Mouse (Mus musculus) myocyte (in vitro differentiated cells): ENCODE measurements around the gene Brd7. TPM values are rescaled to one million over a fixed set of nuclear protein-coding genes. Genes with fewer than 3 reads are reported as not detected.

Source experiments
- H3K27me3 ChIP-seq: one replicate; pipeline ENCODE4 v1.6.1; 2011; ENCODE audit not compliant: control insufficient read depth, insufficient read depth, insufficient read length
- H3K36me3 ChIP-seq: one replicate; pipeline ENCODE4 v1.6.1; 2011; ENCODE audit not compliant: control insufficient read depth, insufficient read depth
- H3K4me2 ChIP-seq: one replicate; pipeline ENCODE4 v1.6.1; 2011; ENCODE audit warnings: low read depth, control low read depth
- H3K4me3 ChIP-seq: one replicate; pipeline ENCODE4 v1.5.1; 2011; ENCODE audit warnings: mild to moderate bottlenecking, control low read depth, moderate library complexity
- H3K79me2 ChIP-seq: one replicate; pipeline ENCODE4 v1.6.1; 2011; ENCODE audit not compliant: control insufficient read depth, insufficient read depth
- H3ac ChIP-seq: one replicate; pipeline ENCODE4 v1.6.1; 2011; ENCODE audit not compliant: control insufficient read depth, insufficient read length
- CEBPB ChIP-seq: IDR thresholded peaks from 2 replicates; pipeline ENCODE4 v1.6.1; 2011; ENCODE audit warnings: mild to moderate bottlenecking, moderate library complexity; ENCODE audit not compliant: poor library complexity, insufficient read depth, severe bottlenecking
- E2F4 ChIP-seq: IDR thresholded peaks from one replicate; pipeline ENCODE4 v1.6.1; 2011; ENCODE audit warnings: mild to moderate bottlenecking, control low read depth, moderate library complexity; ENCODE audit not compliant: insufficient read depth
- MAX ChIP-seq: IDR thresholded peaks from one replicate; pipeline ENCODE4 v1.6.1; 2011; ENCODE audit warnings: low read depth, mild to moderate bottlenecking, control low read depth
- MYOD1 ChIP-seq, 3 experiments: IDR thresholded peaks; one replicate each; pipeline ENCODE4 v1.6.1; 2011; ENCODE audit warnings: control low read depth in 2 of 3, low read depth in 2 of 3, mild to moderate bottlenecking in 2 of 3, moderate library complexity in 1 of 3; ENCODE audit not compliant: insufficient read length in 2 of 3, control insufficient read depth in 1 of 3
- MYOG ChIP-seq, 3 experiments: IDR thresholded peaks; one replicate each; pipeline ENCODE4 v1.6.1; 2011; ENCODE audit warnings: control low read depth in 2 of 3, low read depth in 2 of 3, mild to moderate bottlenecking in 2 of 3; ENCODE audit not compliant: insufficient read length in 2 of 3, control insufficient read depth in 1 of 3, insufficient read depth in 1 of 3
- POLR2A ChIP-seq: IDR thresholded peaks from one replicate; pipeline ENCODE4 v1.6.1; 2011; ENCODE audit warnings: low read depth, mild to moderate bottlenecking, control low read depth, moderate library complexity; ENCODE audit not compliant: insufficient read length
- POLR2AphosphoS2 ChIP-seq: IDR thresholded peaks from one replicate; pipeline ENCODE4 v1.6.1; 2011; ENCODE audit warnings: low read depth, control low read depth; ENCODE audit not compliant: insufficient read length
- REST ChIP-seq: IDR thresholded peaks from one replicate; pipeline ENCODE4 v1.6.1; 2011; ENCODE audit warnings: mild to moderate bottlenecking, control low read depth, moderate library complexity; ENCODE audit not compliant: insufficient read depth, insufficient read length
- SRF ChIP-seq: IDR thresholded peaks from one replicate; pipeline ENCODE4 v1.6.1; 2011; ENCODE audit warnings: low read depth; ENCODE audit not compliant: control insufficient read depth, insufficient read length
- TCF12 ChIP-seq: IDR thresholded peaks from one replicate; pipeline ENCODE4 v1.6.1; 2011; ENCODE audit warnings: mild to moderate bottlenecking, control low read depth; ENCODE audit not compliant: poor library complexity, insufficient read depth, severe bottlenecking
- TCF3 ChIP-seq: IDR thresholded peaks from one replicate; pipeline ENCODE4 v1.6.1; 2011; ENCODE audit warnings: low read depth, control low read depth; ENCODE audit not compliant: insufficient read length
- USF1 ChIP-seq: IDR thresholded peaks from one replicate; pipeline ENCODE4 v1.6.1; 2011; ENCODE audit warnings: low read depth, mild to moderate bottlenecking, control low read depth, moderate library complexity
- polyA plus RNA-seq: library from polyadenylated mRNA; unstranded; fragments of >200 nt; fragmentation: generic; extraction: Trizol; gene quantifications from one replicate; pipeline ENCODE4 v1.2.1, GENCODE M21; 2012; ENCODE audit warnings: missing spikeins

The Brd7 gene
- polyA plus RNA-seq, 1 experiment: 52.7 TPM

DNA sequence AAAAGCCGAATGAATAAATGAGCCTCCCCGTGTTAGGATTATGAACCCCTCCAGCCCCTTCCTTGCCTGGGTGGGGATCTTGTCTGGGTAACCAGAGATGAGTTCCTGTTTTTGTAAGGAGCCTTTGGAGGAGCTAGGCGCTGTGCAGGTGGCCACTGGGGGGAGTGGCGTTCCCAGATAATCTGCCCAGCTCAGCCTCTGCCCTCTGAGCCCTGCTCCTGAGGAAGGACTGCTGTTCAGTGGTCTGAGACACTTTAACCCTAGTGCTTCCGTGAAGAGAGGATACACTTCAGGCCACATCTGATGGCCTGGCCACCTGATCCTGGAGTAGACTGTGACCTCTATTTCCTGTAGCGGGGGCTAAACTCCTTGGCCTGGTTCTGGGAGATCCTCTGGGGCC, 7.2 kb upstream of the Brd7 start:
- H3K4me2 ChIP-seq: no peak overlapping the region
- H3K79me2 ChIP-seq: no peaks in the 10 kb centered on the region
- H3K36me3 ChIP-seq: no peaks in the 10 kb centered on the region
- peaks cover 33% of the 10 kb centered on the region for H3K27me3 ChIP-seq
- H3K4me3 ChIP-seq: no peak overlapping the region
- no peak overlapping the region for H3ac ChIP-seq
- TF ChIP-seq MAX (no peak), CEBPB (no peak), TCF12 (no peak), TCF3 (no peak), REST (no peak), E2F4 (no peak), POLR2A (no peak), POLR2AphosphoS2 (no peak), MYOD1 (IDR thresholded peaks at IDR 0.05; ENCODE audit: control insufficient read depth in 1 of 3, insufficient read length in 2 of 3, low read depth in 2 of 3) (no peak), USF1 (no peak), SRF (no peak), MYOG (IDR thresholded peaks at IDR 0.05; ENCODE audit: control insufficient read depth in 1 of 3, insufficient read depth in 1 of 3, insufficient read length in 2 of 3, low read depth in 2 of 3) (no peak)

GRCm38 (mm10) chr8:88362446-88363150, 604 bp upstream of the Brd7 start:
- H3K27me3 ChIP-seq: peaks cover 7% of the 10 kb centered on the region
- H3K4me3 ChIP-seq: peak overlapping the region; percentile 89
- H3ac ChIP-seq: peak overlapping the region; percentile 98
- peaks cover 12% of the 10 kb centered on the region for H3K36me3 ChIP-seq
- TF ChIP-seq REST (no peak), SRF (no peak), POLR2A (no peak), USF1 (no peak), MYOD1 (IDR thresholded peaks at IDR 0.05; ENCODE audit: control insufficient read depth in 1 of 3, insufficient read length in 2 of 3, low read depth in 2 of 3) (no peak), MAX (no peak), TCF12 (no peak), E2F4 (no peak), MYOG (IDR thresholded peaks at IDR 0.05; ENCODE audit: control insufficient read depth in 1 of 3, insufficient read depth in 1 of 3, insufficient read length in 2 of 3, low read depth in 2 of 3) (no peak), POLR2AphosphoS2 (no peak), CEBPB (no peak), TCF3 (no peak)
- H3K4me2 ChIP-seq: peak overlapping the region; percentile 89
- H3K79me2 ChIP-seq: peaks cover 39% of the 10 kb centered on the region

- H3K36me3 ChIP-seq: peaks cover 26% of the 10 kb centered on the region
- peak overlapping the region; percentile 89 for H3K4me3 ChIP-seq
- H3K4me2 ChIP-seq: peak overlapping the region; percentile 76
- H3K27me3 ChIP-seq: peaks cover 7% of the 10 kb centered on the region
- H3K79me2 ChIP-seq: peaks cover 46% of the 10 kb centered on the region
- H3ac ChIP-seq: peak overlapping the region; percentile 98
- TF ChIP-seq REST (no peak), MYOD1 (IDR thresholded peaks at IDR 0.05; ENCODE audit: control insufficient read depth in 1 of 3, insufficient read length in 2 of 3, low read depth in 2 of 3) (no peak), MAX (no peak), TCF3 (no peak), CEBPB (no peak), POLR2A (peak; percentile 18)
Observed at GRCm38 (mm10) chr8:88361044-88361707, 818 bp downstream of the Brd7 start.

GRCm38 (mm10) chr8:88359959-88360358, 2.0 kb downstream of the Brd7 start:
- TF ChIP-seq MYOD1 (IDR thresholded peaks at IDR 0.05; ENCODE audit: control insufficient read depth in 1 of 3, insufficient read length in 2 of 3, low read depth in 2 of 3): peak in 1 of 3 experiments; percentile 9
- no peak for TF ChIP-seq MAX
- Histone ChIP-seq H3K36me3 (peaks cover 39% of the 10 kb centered on the region), H3K27me3 (no peaks in the 10 kb centered on the region), H3K79me2 (peaks cover 46% of the 10 kb centered on the region), H3ac (no peak overlapping the region), H3K4me2 (peak overlapping the region; percentile 76), H3K4me3 (peak overlapping the region; percentile 89)

- Histone ChIP-seq H3ac (no peak overlapping the region), H3K27me3 (no peaks in the 10 kb centered on the region), H3K36me3 (peaks cover 59% of the 10 kb centered on the region), H3K4me3 (no peak overlapping the region), H3K4me2 (no peak overlapping the region), H3K79me2 (peaks cover 46% of the 10 kb centered on the region)
- TF ChIP-seq REST (no peak), TCF12 (no peak), MYOD1 (IDR thresholded peaks at IDR 0.05; ENCODE audit: control insufficient read depth in 1 of 3, insufficient read length in 2 of 3, low read depth in 2 of 3) (no peak), MAX (no peak), TCF3 (no peak), POLR2A (no peak), SRF (no peak)
Observed at GRCm38 (mm10) chr8:88357946-88358345, 4.0 kb downstream of the Brd7 start.
